Mouse (Mus musculus) lung, adult 2 months (tissue): ENCODE results near the gene Msi2. TPM values are rescaled to one million over a fixed set of nuclear protein-coding genes. Genes with fewer than 3 reads are reported as not detected.
A peak's percentile ranks its signal among the peaks of the same experiment; 100 is the strongest.

Experiments
- DNase-seq: peaks from one replicate; pipeline ENCODE4 v3.0.0; 2022
- H3K4me1 ChIP-seq: fragments of 200-500 bp; 2 replicates; pipeline ENCODE4 v1.6.1; 2011; ENCODE audit warnings: low read length; ENCODE audit not compliant: control insufficient read depth, insufficient read depth
- H3K4me3 ChIP-seq: fragments of 200-500 bp; replicated peaks from 2 replicates; pipeline ENCODE3; 2011; ENCODE audit warnings: low read depth, mild to moderate bottlenecking, control low read depth, low read length; ENCODE audit errors: extremely low read depth
- CTCF ChIP-seq: fragments of 200-500 bp; IDR thresholded peaks from 2 replicates; pipeline ENCODE4 v1.5.1; 2011; ENCODE audit warnings: mild to moderate bottlenecking, low read length, control low read depth; ENCODE audit not compliant: insufficient read depth
- POLR2A ChIP-seq: fragments of 200-500 bp; IDR thresholded peaks from 2 replicates; pipeline ENCODE4 v1.6.1; 2011; ENCODE audit warnings: low read depth, mild to moderate bottlenecking, control low read depth, low read length, borderline replicate concordance; ENCODE audit errors: extremely low read depth
- WGBS: fragments of 180-500 bp; shearing (Covaris S2); methylation state at CpG from one replicate; pipeline ENCODE4 v1.1.7; 2018; 5-methylcytosine and 5-hydroxymethylcytosine counted together
- polyA plus RNA-seq: library from polyadenylated mRNA; depleted of rRNA; stranded (reverse); fragments of >200 nt; gene quantifications from 2 replicates; pipeline ENCODE4 v1.2.3, GENCODE M21; 2012

Msi2 gene
- polyA plus RNA-seq, 1 experiment = 29.5 TPM

GRCm38 (mm10) chr11:88645821-88646220 lies 72.5 kb downstream of the Msi2 start:
- TF ChIP-seq POLR2A (no peak), CTCF (0 out of 2 replicates have a peak, but pooled peaks have one; percentile 17)
- Histone ChIP-seq H3K4me1 (peaks cover 3% of the 10 kb centered on the region), H3K4me3 (no peak overlapping the region)
- no peak for DNase-seq
- WGBS = 88% methylated on average over 7 of the region's 7 CpGs

DNA sequence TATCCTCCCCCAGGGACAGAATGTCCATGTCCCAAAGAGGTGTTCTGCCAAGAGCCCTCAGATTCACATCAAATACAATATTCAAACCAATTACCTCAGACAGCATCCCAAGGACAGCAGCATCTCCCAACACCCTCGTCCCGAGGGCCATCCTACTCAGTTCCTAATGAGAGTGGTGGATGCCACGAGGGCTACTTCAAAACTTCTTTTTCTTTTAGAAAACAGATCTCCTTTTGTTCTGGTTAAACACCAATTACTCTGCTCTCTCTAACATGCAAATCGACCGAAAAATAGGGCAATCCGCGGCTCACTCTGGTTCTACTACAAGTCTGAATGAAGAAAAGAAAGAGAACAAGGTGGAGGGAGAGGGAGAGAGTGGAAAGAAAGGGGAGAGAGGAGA lies 73.6 kb downstream of the Msi2 start:
- H3K4me1 ChIP-seq = no peaks in the 10 kb centered on the region; the same call in 1 of the 2 replicates
- DNase-seq = no peak
- no peak for TF ChIP-seq CTCF
- no peak overlapping the region for H3K4me3 ChIP-seq
- 80% methylated on average over 7 of the region's 7 CpGs for WGBS

GRCm38 (mm10) chr11:88639862-88640261 lies 78.5 kb downstream of the Msi2 start:
- Histone ChIP-seq H3K4me1 (peaks cover 3% of the 10 kb centered on the region), H3K4me3 (no peak overlapping the region)
- TF ChIP-seq POLR2A (no peak), CTCF (0 out of 2 replicates have a peak, but pooled peaks have one; percentile 3)
- no peak for DNase-seq
- WGBS = 80% methylated on average over 4 of the region's 4 CpGs

DNA sequence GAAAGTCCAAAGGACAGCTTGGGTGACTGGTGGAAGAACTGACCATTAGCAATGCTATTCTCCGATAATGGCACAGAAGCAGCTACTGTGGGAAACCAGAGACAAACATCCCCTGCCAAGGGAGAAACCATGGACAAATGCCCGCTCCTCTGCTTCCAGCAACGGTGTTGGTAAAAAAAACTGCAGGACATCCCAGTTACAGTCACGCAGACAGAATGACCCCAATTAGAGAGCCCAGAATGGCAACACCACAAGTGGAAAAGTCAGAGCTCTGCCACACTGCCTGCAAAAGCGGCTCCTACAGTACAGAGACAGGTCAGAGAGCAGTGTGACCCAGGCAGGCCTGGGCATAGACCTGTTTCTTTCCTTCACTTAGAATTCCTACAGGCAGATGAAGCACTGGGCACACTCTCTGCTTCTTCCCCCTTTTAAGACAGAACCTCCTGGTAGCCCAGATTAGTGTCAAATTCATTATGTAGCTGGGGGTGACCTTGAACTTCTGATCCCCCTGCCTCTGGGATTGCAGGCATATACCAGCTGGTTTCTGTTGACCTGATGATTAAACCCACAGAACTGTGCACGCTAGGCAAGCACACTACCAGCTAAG lies 79.3 kb downstream of the Msi2 start:
- DNase-seq = no peak
- no peak for TF ChIP-seq POLR2A
- no peak for TF ChIP-seq CTCF
- Histone ChIP-seq H3K4me1 (peaks cover 5% of the 10 kb centered on the region), H3K4me3 (no peak overlapping the region)
- 86% methylated on average over 6 of the region's 6 CpGs for WGBS

GRCm38 (mm10) chr11:88638254-88638653 lies 80.1 kb downstream of the Msi2 start:
- TF ChIP-seq POLR2A (no peak), CTCF (no peak)
- WGBS = 58% methylated on average over 2 of the region's 2 CpGs
- DNase-seq = no peak
- Histone ChIP-seq H3K4me3 (no peak overlapping the region), H3K4me1 (peaks cover 7% of the 10 kb centered on the region)

DNA sequence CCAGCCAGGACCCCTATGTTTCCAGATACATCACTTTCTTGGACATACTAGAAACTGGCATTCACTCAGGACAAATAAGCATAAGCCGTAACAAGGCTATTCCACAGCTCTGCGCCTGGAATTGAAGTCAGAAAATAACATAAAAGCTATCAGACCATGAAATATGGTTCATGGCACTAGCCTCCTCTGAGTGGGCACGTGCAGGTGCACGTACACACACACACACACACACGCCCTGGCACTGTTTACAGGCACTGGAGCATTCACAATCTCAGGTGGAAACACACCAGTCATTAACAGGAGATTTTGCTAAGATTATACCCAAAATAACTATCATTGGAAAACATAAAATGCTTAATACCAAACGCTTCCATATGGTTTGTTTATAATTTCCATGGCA lies 81.4 kb downstream of the Msi2 start:
- WGBS = 94% methylated on average over 6 of the region's 6 CpGs
- TF ChIP-seq POLR2A (no peak), CTCF (no peak)

DNA sequence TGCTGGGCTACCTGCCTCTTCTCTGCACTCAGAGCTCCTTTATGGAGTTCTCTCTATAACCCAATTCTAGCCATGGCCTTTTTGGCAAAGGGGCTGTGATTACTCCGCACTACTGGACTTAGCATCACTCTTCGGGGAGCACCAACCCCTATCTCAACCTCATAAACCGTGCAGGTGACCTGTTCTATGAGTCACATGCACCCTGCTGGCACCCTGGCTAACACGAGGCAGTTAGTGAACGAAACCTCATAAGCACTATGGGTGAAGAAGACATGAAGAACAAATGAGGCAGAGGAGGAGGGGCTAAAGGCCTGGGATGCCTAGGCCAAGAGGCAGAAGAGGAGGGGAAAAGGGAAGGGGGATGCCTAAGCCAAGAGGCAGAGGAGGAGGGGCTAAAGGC lies 82.0 kb downstream of the Msi2 start:
- no peak for TF ChIP-seq POLR2A

More for the DNA sequence above, 81.4 kb downstream of the Msi2 start:
- DNase-seq = no peak
- H3K4me1 ChIP-seq = peaks cover 9% of the 10 kb centered on the region
- H3K4me3 ChIP-seq = no peak overlapping the region

GRCm38 (mm10) chr11:88634627-88635026 lies 83.7 kb downstream of the Msi2 start:
- Histone ChIP-seq H3K4me1 (peaks cover 9% of the 10 kb centered on the region), H3K4me3 (no peak overlapping the region)
- WGBS = 18% methylated on average over 1 of the region's 1 CpGs
- no peak for TF ChIP-seq CTCF
- TF ChIP-seq POLR2A = no peak
- DNase-seq = no peak

More for the DNA sequence above, 82.0 kb downstream of the Msi2 start:
- WGBS = 93% methylated on average over 5 of the region's 5 CpGs
- H3K4me1 ChIP-seq = peaks cover 9% of the 10 kb centered on the region
- no peak overlapping the region for H3K4me3 ChIP-seq
- no peak for DNase-seq

DNA sequence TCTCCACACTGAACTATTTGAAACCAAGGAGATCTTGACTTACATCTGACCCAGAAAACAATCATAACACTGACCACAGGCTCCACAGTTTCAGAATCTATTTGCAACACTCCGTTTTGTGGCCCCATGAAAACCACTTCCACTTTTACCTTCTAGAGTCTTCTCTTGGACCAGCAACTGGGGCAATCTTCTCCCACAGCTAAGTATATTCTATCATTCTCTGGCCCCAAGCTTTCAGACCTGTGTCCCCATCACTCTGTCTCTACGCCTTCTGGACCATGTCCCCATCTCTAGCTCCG lies 86.4 kb downstream of the Msi2 start:
- Histone ChIP-seq H3K4me1 (peaks cover 14% of the 10 kb centered on the region), H3K4me3 (no peak overlapping the region)
- TF ChIP-seq CTCF (no peak), POLR2A (no peak)
- DNase-seq = no peak
- 79% methylated on average over 3 of the region's 3 CpGs for WGBS

GRCm38 (mm10) chr11:88631084-88631931 lies 87.0 kb downstream of the Msi2 start:
- no peak for DNase-seq
- no peak for TF ChIP-seq POLR2A
- no peak for TF ChIP-seq CTCF
- WGBS = 79% methylated on average over 8 of the region's 8 CpGs
- peaks cover 14% of the 10 kb centered on the region for H3K4me1 ChIP-seq
- H3K4me3 ChIP-seq = no peak overlapping the region
